Mouse (Mus musculus) stomach, postnatal 0 days (tissue): ENCODE results near the gene Stk31. TPM values are rescaled to one million over a fixed set of nuclear protein-coding genes. Genes with fewer than 3 reads are reported as not detected.
A peak's percentile ranks its signal among the peaks of the same experiment; 100 is the strongest.

Experiments used
- ATAC-seq: fragments of 200-750 bp; cut with Nextera tagmentation; 2 replicates; pipeline ENCODE4 v1.8.0; 2017; ENCODE audit not compliant: low FRiP score, low TSS enrichment
- DNase-seq: peaks from one replicate; pipeline ENCODE4 v3.0.0-alpha.2; 2016; ENCODE audit warnings: low spot score
- H3K27ac ChIP-seq: fragments of 300-500 bp; sonication (generic); replicated peaks from 2 replicates; pipeline ENCODE4 v1.5.1; 2014; ENCODE audit warnings: mild to moderate bottlenecking, control low read depth
- H3K27me3 ChIP-seq: fragments of 300-500 bp; sonication (generic); 2 replicates; pipeline ENCODE4 v1.6.1; 2014; ENCODE audit warnings: low read length; ENCODE audit not compliant: control insufficient read depth, insufficient read depth
- H3K36me3 ChIP-seq: fragments of 300-500 bp; sonication (generic); 2 replicates; pipeline ENCODE4 v1.6.1; 2014; ENCODE audit warnings: low read length, mixed read lengths; ENCODE audit not compliant: control insufficient read depth, insufficient read depth
- H3K4me1 ChIP-seq: fragments of 300-500 bp; sonication (generic); replicated peaks from 2 replicates; pipeline ENCODE4 v1.6.1; 2014; ENCODE audit warnings: antibody characterized with exemption; ENCODE audit not compliant: control insufficient read depth, insufficient read depth
- H3K4me2 ChIP-seq: fragments of 300-500 bp; sonication (generic); replicated peaks from 2 replicates; pipeline ENCODE4 v1.6.1; 2014; ENCODE audit warnings: low read depth, mild to moderate bottlenecking, control low read depth, moderate library complexity
- H3K4me3 ChIP-seq: fragments of 300-500 bp; sonication (generic); 2 replicates; pipeline ENCODE4 v1.5.1; 2014; ENCODE audit warnings: low read depth, low read length, control low read depth
- H3K9ac ChIP-seq: fragments of 300-500 bp; sonication (generic); 2 replicates; pipeline ENCODE4 v1.6.1; 2014; ENCODE audit warnings: mild to moderate bottlenecking, low read length, control low read depth, mixed read lengths
- H3K9me3 ChIP-seq: fragments of 300-500 bp; sonication (generic); 2 replicates; pipeline ENCODE4 v1.6.1; 2016; ENCODE audit warnings: low read length; ENCODE audit not compliant: control insufficient read depth
- CTCF ChIP-seq: IDR thresholded peaks from 2 replicates; pipeline ENCODE4 v1.5.1; 2016; ENCODE audit warnings: antibody characterized with exemption, low read depth, mild to moderate bottlenecking, moderate library complexity
- EP300 ChIP-seq: optimal IDR thresholded peaks from 2 replicates; pipeline ENCODE3; 2016; ENCODE audit warnings: antibody characterized with exemption
- WGBS: fragments of 180-500 bp; shearing (Covaris S2); extraction: QIAGEN DNeasy Blood & Tissue Kit; methylation state at CpG from one replicate; pipeline ENCODE4 v1.1.7; 2014; 5-methylcytosine and 5-hydroxymethylcytosine counted together
- polyA plus RNA-seq: library from polyadenylated mRNA; unstranded; fragments of >200 nt; fragmentation: Nextera tagmentation; extraction: Ambion mirVana; gene quantifications from 2 replicates; pipeline ENCODE4 v1.2.1, GENCODE M21; 2015

Gene Stk31
- polyA plus RNA-seq, 1 experiment from 2014 or later = not detected

DNA sequence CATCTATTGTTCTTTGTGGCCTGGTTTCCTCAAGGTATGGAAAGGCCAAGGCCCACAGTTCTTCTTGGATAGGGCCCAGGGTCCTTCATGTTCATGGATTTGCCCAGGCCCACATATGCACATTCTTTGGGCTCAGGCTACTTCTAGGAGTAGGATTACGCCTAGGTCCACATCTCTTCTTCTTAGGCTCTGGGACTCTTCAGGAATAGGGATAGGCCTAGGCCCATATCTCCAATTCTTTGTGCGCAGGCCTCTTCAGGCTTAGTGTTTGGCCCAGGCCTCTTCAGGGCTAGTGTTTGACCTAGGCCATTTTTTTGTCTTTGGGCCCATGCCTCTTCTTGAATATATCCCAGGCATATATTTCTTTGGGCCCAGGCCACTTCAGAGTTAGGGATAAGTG, 87.8 kb downstream of the Stk31 start:
- no peak overlapping the region for H3K27ac ChIP-seq
- H3K9ac ChIP-seq = no peak overlapping the region
- H3K4me2 ChIP-seq = no peak overlapping the region
- WGBS = 96% methylated on average over 2 of the region's 2 CpGs
- ATAC-seq (no peak), DNase-seq (no peak)
- no peaks in the 10 kb centered on the region for H3K4me1 ChIP-seq
- no peaks in the 10 kb centered on the region for H3K36me3 ChIP-seq
- H3K27me3 ChIP-seq = no peaks in the 10 kb centered on the region
- H3K4me3 ChIP-seq = no peak overlapping the region
- TF ChIP-seq EP300 = no peak
- TF ChIP-seq CTCF = no peak
- no peaks in the 10 kb centered on the region for H3K9me3 ChIP-seq

DNA sequence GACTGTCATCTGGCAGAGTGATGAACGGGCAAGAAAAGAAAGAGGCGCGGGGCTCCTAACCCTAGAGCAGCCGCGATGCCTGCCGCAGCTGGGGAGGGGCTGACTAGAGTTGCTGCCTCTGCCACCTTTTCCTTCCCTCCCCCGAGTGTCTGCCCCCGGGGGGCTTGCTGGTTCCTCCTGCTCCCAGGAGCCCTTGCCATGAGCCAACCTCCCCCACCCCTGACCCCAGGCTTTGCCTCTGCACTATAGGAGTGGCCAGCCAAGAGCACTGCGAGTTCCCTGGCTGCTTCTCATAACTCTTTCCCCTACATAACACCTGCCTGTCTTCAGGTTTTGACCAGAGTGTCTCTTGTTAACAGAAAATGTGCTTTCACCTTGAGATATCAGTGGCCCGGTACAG, 96.1 kb downstream of the Stk31 start:
- Histone ChIP-seq H3K27ac (no peak overlapping the region), H3K4me2 (no peak overlapping the region), H3K4me1 (no peaks in the 10 kb centered on the region), H3K27me3 (no peaks in the 10 kb centered on the region), H3K9me3 (no peaks in the 10 kb centered on the region), H3K36me3 (no peaks in the 10 kb centered on the region), H3K9ac (no peak overlapping the region), H3K4me3 (no peak overlapping the region)
- TF ChIP-seq EP300 (no peak), CTCF (no peak)
- 88% methylated on average over 10 of the region's 10 CpGs for WGBS
- DNase-seq (peak; percentile 7), ATAC-seq (no peak)

DNA sequence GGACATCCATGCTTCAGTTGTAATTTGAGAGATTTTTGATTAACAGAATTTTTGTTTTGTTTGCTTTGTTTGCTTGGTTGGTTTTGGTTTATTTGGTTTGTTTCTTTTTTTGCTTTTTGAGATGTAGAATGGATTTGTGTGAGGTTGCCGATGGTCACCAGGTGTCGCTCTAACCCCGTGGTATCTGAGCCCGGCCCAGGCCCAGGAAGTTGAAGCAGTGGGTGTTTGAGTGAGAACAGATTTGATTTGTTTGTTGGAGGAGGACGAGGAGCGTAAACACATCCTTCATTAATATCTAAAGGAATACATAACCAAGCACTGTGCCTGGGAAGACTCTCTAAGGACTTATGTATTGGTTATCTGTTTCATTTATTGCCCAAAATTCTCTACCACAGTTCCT, 123.6 kb downstream of the Stk31 start:
- Histone ChIP-seq H3K9ac (no peak overlapping the region), H3K4me2 (no peak overlapping the region), H3K4me3 (no peak overlapping the region), H3K9me3 (no peaks in the 10 kb centered on the region), H3K4me1 (no peaks in the 10 kb centered on the region), H3K36me3 (no peaks in the 10 kb centered on the region), H3K27ac (no peak overlapping the region), H3K27me3 (no peaks in the 10 kb centered on the region)
- DNase-seq (peak; percentile 76), ATAC-seq (no peak)
- peak; percentile 92 for TF ChIP-seq CTCF
- TF ChIP-seq EP300 = no peak
- WGBS = 2% methylated on average over 6 of the region's 6 CpGs

Other genes with a start within 250 kb of the Stk31 start
- gene Igf2bp3, start 180.6 kb upstream of the Stk31 start, polyA plus RNA-seq = 40.7 and 43.6 TPM in 2 replicates
- 34.6 and 35.4 TPM in 2 replicates for gene Tra2a, start 131.6 kb upstream of the Stk31 start, polyA plus RNA-seq
- 7.4 and 8.4 TPM in 2 replicates for gene Ccdc126, start 76.3 kb upstream of the Stk31 start, polyA plus RNA-seq
- gene Fam221a, start 27.9 kb upstream of the Stk31 start, polyA plus RNA-seq = 4.4 and 4.7 TPM in 2 replicates